Mouse (Mus musculus) brain, embryonic 14.5 days (tissue): Measurements from ENCODE around the gene Gjc3. TPM values are rescaled to one million over a fixed set of nuclear protein-coding genes. Genes with fewer than 3 reads are reported as not detected.

Source experiments
- DNase-seq: peaks from one replicate; pipeline ENCODE4 v3.0.0-alpha.2; 2011; ENCODE audit warnings: low read depth
- CTCF ChIP-seq: fragments of 200-500 bp; IDR thresholded peaks from 2 replicates; pipeline ENCODE4 v1.5.1; 2012; ENCODE audit warnings: inconsistent platforms, mild to moderate bottlenecking, moderate library complexity, borderline replicate concordance; ENCODE audit not compliant: insufficient read depth, insufficient read length; ENCODE audit errors: extremely low read depth
- POLR2A ChIP-seq: fragments of 200-500 bp; IDR thresholded peaks from 2 replicates; pipeline ENCODE4 v1.6.1; 2012; ENCODE audit warnings: mild to moderate bottlenecking, inconsistent platforms, borderline replicate concordance; ENCODE audit not compliant: poor library complexity, insufficient read depth, insufficient read length, severe bottlenecking; ENCODE audit errors: extremely low read depth
- polyA plus RNA-seq: library from polyadenylated mRNA; depleted of rRNA; stranded (reverse); fragments of >200 nt; gene quantifications from 2 replicates; pipeline ENCODE4 v1.2.3, GENCODE M21; 2012; rRNA removed

Gjc3 gene
- polyA plus RNA-seq, 1 experiment, result 0.82 TPM

GRCm38 (mm10) chr5:137909564-137910262 lies 53.2 kb downstream of the Gjc3 start:
- no peak for DNase-seq
- TF ChIP-seq POLR2A (no peak), CTCF (no peak)

Other genes starting within 250 kb of the Gjc3 start
- 208 and 219 TPM in 2 replicates for gene Nyap1, start 221.5 kb downstream of the Gjc3 start, polyA plus RNA-seq
- gene Tsc22d4, start 217.4 kb downstream of the Gjc3 start, polyA plus RNA-seq, result 51.8 and 53.7 TPM in 2 replicates
- gene Ppp1r35, start 184.2 kb downstream of the Gjc3 start, polyA plus RNA-seq, result 47.7 and 81.6 TPM in 2 replicates
- gene Mepce, start 175.4 kb downstream of the Gjc3 start, polyA plus RNA-seq, result 35.7 and 38.5 TPM in 2 replicates
- gene Zcwpw1, start 175.3 kb downstream of the Gjc3 start, polyA plus RNA-seq, result 8.1 and 8.2 TPM in 2 replicates
- 0.12 and 0.42 TPM in 2 replicates for gene Pilra, start 126.8 kb downstream of the Gjc3 start, polyA plus RNA-seq
- 0.16 TPM in 1 of 2 replicates, not detected in the other for gene Pilrb1, start 105.0 kb downstream of the Gjc3 start, polyA plus RNA-seq
- gene Pilrb2, start 91.3 kb downstream of the Gjc3 start, polyA plus RNA-seq, result 0.08 TPM in 1 of 2 replicates, not detected in the other
- gene Cyp3a13, start 41.5 kb downstream of the Gjc3 start, polyA plus RNA-seq, result not detected in 2 replicates
- 0.08 TPM in 1 of 2 replicates, not detected in the other for gene Azgp1, start 18.4 kb upstream of the Gjc3 start, polyA plus RNA-seq
- gene Smok3a, start 58.2 kb upstream of the Gjc3 start, polyA plus RNA-seq, result not detected in 2 replicates
- not detected in 2 replicates for gene Smok3b, start 58.3 kb upstream of the Gjc3 start, polyA plus RNA-seq
- not detected in 2 replicates for gene Smok3c, start 90.1 kb upstream of the Gjc3 start, polyA plus RNA-seq
- gene Zkscan1, start 122.0 kb upstream of the Gjc3 start, polyA plus RNA-seq, result 15.8 and 24.1 TPM in 2 replicates
- gene Zscan21, start 153.8 kb upstream of the Gjc3 start, polyA plus RNA-seq, result 63.8 and 66.3 TPM in 2 replicates
- 10.3 and 11.9 TPM in 2 replicates for gene Zfp113, start 192.6 kb upstream of the Gjc3 start, polyA plus RNA-seq
- gene Cops6, start 198.0 kb upstream of the Gjc3 start, polyA plus RNA-seq, result 134 and 144 TPM in 2 replicates
- gene Ap4m1, start 208.9 kb upstream of the Gjc3 start, polyA plus RNA-seq, result 60.2 and 77.6 TPM in 2 replicates
- 111 and 146 TPM in 2 replicates for gene Mcm7, start 209.3 kb upstream of the Gjc3 start, polyA plus RNA-seq
- gene Taf6, start 224.4 kb upstream of the Gjc3 start, polyA plus RNA-seq, result 89.7 and 128 TPM in 2 replicates
- gene Cnpy4, start 224.4 kb upstream of the Gjc3 start, polyA plus RNA-seq, result 20.6 and 22.7 TPM in 2 replicates
- gene Mblac1, start 231.2 kb upstream of the Gjc3 start, polyA plus RNA-seq, result 10.3 and 11.8 TPM in 2 replicates